Mouse (Mus musculus): ENCODE measurements around the gene Dusp6. TPM values are rescaled to one million over a fixed set of nuclear protein-coding genes. Genes with fewer than 3 reads are reported as not detected.
"Not testable (repeated sequence)": the region's sequence is repeated elsewhere in the genome, so short reads cannot be mapped to it uniquely, and the experiment has no call there.

Dusp6 gene
- 41.3 and 48.3 TPM in 2 replicates for polyA plus RNA-seq (2014; fragmentation: Nextera tagmentation; extraction: Ambion mirVana)

GRCm38 (mm10) chr10:99262867-99263379 lies at the start of gene Dusp6:
Gene Dusp6, plus strand, starts transcription at chr10:99263231.
- Histone ChIP-seq H3K9me3 (ENCODE audit: control insufficient read depth, low read length) (no peaks in the 10 kb centered on the region), H3K9ac (ENCODE audit: low read depth, low read length) (peak within 1 kb of the TSS; percentile 86), H3K4me1 (replicated peaks; ENCODE audit: control insufficient read depth, insufficient read depth, low read length) (peaks cover 9% of the 10 kb centered on the region), H3K27me3 (ENCODE audit: control insufficient read depth, insufficient read depth, low read length) (no peaks in the 10 kb centered on the region), H3K27ac (ENCODE audit: low read depth, low read length) (peak within 1 kb of the TSS; percentile 91), H3K4me2 (replicated peaks; ENCODE audit: low read depth, low read length) (peak within 1 kb of the TSS; percentile 89), H3K4me3 (ENCODE audit: low read depth, low read length) (peak within 1 kb of the TSS; percentile 60), H3K36me3 (ENCODE audit: control insufficient read depth, insufficient read depth, low read length) (no peaks in the 10 kb centered on the region)
- WGBS, result under 1% methylated on average over 29 of the region's 29 CpGs
- peak; percentile 94 for DNase-seq (ENCODE audit: low spot score)
- peak; percentile 95 for ATAC-seq (ENCODE audit: low FRiP score)

DNA sequence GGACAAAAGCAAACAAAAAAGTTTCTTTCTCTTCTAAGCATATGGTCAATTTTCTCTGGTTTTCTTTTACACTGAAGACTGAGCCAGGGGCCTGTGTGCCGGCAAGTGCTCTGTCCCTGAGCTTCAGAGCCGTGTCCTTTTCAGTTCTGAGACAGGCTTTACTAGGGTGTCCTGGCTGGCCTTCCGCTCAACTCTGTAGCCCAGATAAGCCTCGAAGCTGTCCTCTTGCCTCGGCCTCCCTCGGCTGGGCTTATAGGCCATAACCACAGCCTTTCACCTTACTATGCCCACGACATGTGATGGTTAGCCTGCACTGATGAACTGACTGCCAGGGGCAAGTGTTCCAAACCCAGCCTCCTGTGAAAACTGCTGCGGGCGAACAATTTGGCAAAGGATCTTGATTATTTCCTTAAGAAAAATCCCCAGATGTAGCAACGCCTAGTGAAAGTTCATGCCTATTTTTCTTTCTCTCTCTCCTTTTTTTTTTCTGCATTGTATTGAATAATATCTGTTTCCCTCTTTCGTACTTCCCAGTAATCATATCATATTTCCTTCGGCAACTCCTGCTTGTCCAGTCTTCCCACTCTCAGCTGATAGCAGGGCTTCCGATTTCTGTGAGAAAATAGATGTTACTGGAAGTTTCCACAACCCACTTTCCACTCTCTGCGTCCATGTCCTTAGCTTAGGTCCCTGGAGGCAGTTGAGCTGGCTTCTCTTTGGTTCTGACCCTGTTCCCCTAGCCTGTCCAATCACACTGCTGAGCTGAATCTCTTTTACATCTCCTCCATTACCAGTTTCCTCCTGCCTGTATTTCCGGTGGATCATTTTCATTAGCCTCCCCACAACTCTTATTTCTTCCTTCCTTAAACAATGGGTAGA lies 48.4 kb upstream of the Dusp6 start:
- Histone ChIP-seq H3K4me2 (replicated peaks; ENCODE audit: low read depth, low read length) (no peak overlapping the region), H3K9me3 (ENCODE audit: control insufficient read depth, low read length) (no peaks in the 10 kb centered on the region), H3K36me3 (ENCODE audit: control insufficient read depth, insufficient read depth, low read length) (no peaks in the 10 kb centered on the region), H3K27me3 (ENCODE audit: control insufficient read depth, insufficient read depth, low read length) (no peaks in the 10 kb centered on the region), H3K27ac (ENCODE audit: low read depth, low read length) (no peak overlapping the region), H3K9ac (ENCODE audit: low read depth, low read length) (no peak overlapping the region), H3K4me3 (ENCODE audit: low read depth, low read length) (no peak overlapping the region), H3K4me1 (replicated peaks; ENCODE audit: control insufficient read depth, insufficient read depth, low read length) (no peaks in the 10 kb centered on the region)
- no peak for ATAC-seq (ENCODE audit: low FRiP score)
- no peak for DNase-seq (ENCODE audit: low spot score)
- 89% methylated on average over 15 of the region's 15 CpGs for WGBS

DNA sequence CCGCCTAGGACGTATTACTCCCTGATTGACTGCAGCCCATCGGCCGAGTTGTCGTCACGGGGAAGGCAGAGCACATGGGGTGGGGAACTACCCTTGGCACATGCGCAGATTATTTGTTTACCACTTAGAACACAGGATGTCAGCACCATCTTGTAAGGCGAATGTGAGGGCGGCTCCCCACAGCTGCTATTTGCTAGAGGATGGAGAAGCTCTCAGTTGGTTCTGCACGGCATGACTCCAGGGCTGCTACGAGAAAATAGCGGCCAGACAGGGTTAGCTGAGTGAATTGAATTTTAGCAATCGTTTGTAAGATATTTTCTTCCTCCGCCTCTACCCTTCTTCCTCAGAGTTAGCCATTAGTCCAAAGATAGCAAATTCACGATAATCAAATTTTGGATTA lies 46.5 kb upstream of the Dusp6 start:
- not testable (repeated sequence) for H3K4me2 ChIP-seq (replicated peaks; ENCODE audit: low read depth, low read length); H3K9me3 ChIP-seq (ENCODE audit: control insufficient read depth, low read length)
- WGBS, result 91% methylated on average over 15 of the region's 15 CpGs

DNA sequence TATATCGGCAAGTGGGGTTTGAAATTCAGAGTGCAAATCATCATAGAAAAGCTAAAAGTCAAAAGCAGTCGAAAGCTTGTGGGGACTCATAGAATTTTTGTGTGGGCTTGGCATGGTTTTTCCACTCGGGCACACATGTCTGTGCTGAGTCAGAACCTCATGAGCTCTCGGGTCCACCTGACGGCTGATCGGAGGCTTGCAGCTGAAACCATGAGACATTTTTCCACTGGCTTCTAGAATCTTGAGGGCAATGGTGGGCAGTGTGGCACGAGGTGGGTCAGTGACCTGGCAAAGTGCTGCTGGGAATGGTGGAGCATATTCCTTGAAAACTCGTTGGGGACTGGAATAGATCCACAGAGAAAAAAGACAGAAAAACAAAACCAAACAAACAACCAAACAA lies 41.5 kb upstream of the Dusp6 start:
- ATAC-seq (ENCODE audit: low FRiP score) (no peak), DNase-seq (ENCODE audit: low spot score) (no peak)
- H3K4me3 ChIP-seq (ENCODE audit: low read depth, low read length), result no peak overlapping the region
- no peaks in the 10 kb centered on the region for H3K9me3 ChIP-seq (ENCODE audit: control insufficient read depth, low read length)
- H3K27me3 ChIP-seq (ENCODE audit: control insufficient read depth, insufficient read depth, low read length), result no peaks in the 10 kb centered on the region
- H3K27ac ChIP-seq (ENCODE audit: low read depth, low read length), result no peak overlapping the region
- no peaks in the 10 kb centered on the region for H3K4me1 ChIP-seq (replicated peaks; ENCODE audit: control insufficient read depth, insufficient read depth, low read length)
- no peak overlapping the region for H3K9ac ChIP-seq (ENCODE audit: low read depth, low read length)
- H3K4me2 ChIP-seq (replicated peaks; ENCODE audit: low read depth, low read length), result no peak overlapping the region
- no peaks in the 10 kb centered on the region for H3K36me3 ChIP-seq (ENCODE audit: control insufficient read depth, insufficient read depth, low read length)
- WGBS, result 94% methylated on average over 8 of the region's 8 CpGs

More for the DNA sequence above, 46.5 kb upstream of the Dusp6 start:
- not testable (repeated sequence) for H3K27me3 ChIP-seq (ENCODE audit: control insufficient read depth, insufficient read depth, low read length); ATAC-seq (ENCODE audit: low FRiP score); H3K4me3 ChIP-seq (ENCODE audit: low read depth, low read length); H3K9ac ChIP-seq (ENCODE audit: low read depth, low read length); H3K36me3 ChIP-seq (ENCODE audit: control insufficient read depth, insufficient read depth, low read length); H3K27ac ChIP-seq (ENCODE audit: low read depth, low read length); DNase-seq (ENCODE audit: low spot score); H3K4me1 ChIP-seq (replicated peaks; ENCODE audit: control insufficient read depth, insufficient read depth, low read length)

DNA sequence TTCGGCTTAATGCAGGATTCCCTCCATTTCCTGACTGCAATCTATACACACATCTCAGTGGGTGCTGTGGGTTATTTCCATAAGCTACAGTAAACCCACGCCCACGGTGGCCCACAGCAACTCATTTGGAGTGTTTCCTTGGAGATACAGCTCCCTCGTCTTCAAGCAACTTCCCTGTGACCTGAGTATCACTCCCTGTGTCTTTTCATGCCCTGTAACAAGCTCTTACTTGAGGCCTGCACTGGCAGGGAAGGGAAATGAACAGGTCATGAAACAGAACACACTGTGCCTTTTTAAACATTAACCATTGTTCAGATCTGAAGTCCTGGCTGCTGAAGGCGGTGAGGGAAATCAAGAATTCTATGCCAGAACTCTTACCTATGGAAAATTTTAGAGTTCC lies 40.3 kb upstream of the Dusp6 start:
- no peak overlapping the region for H3K4me2 ChIP-seq (replicated peaks; ENCODE audit: low read depth, low read length)
- H3K9ac ChIP-seq (ENCODE audit: low read depth, low read length), result no peak overlapping the region
- no peak overlapping the region for H3K4me3 ChIP-seq (ENCODE audit: low read depth, low read length)
- no peaks in the 10 kb centered on the region for H3K27me3 ChIP-seq (ENCODE audit: control insufficient read depth, insufficient read depth, low read length)
- WGBS, result 85% methylated on average over 5 of the region's 5 CpGs
- no peaks in the 10 kb centered on the region for H3K4me1 ChIP-seq (replicated peaks; ENCODE audit: control insufficient read depth, insufficient read depth, low read length)
- no peaks in the 10 kb centered on the region for H3K36me3 ChIP-seq (ENCODE audit: control insufficient read depth, insufficient read depth, low read length)
- ATAC-seq (ENCODE audit: low FRiP score) (no peak), DNase-seq (ENCODE audit: low spot score) (no peak)
- no peak overlapping the region for H3K27ac ChIP-seq (ENCODE audit: low read depth, low read length)
- no peaks in the 10 kb centered on the region for H3K9me3 ChIP-seq (ENCODE audit: control insufficient read depth, low read length)

GRCm38 (mm10) chr10:99224218-99224617 lies 38.8 kb upstream of the Dusp6 start:
- Histone ChIP-seq H3K36me3 (ENCODE audit: control insufficient read depth, insufficient read depth, low read length) (no peaks in the 10 kb centered on the region), H3K27me3 (ENCODE audit: control insufficient read depth, insufficient read depth, low read length) (no peaks in the 10 kb centered on the region), H3K4me2 (replicated peaks; ENCODE audit: low read depth, low read length) (no peak overlapping the region), H3K9ac (ENCODE audit: low read depth, low read length) (no peak overlapping the region), H3K9me3 (ENCODE audit: control insufficient read depth, low read length) (no peaks in the 10 kb centered on the region), H3K27ac (ENCODE audit: low read depth, low read length) (no peak overlapping the region), H3K4me1 (replicated peaks; ENCODE audit: control insufficient read depth, insufficient read depth, low read length) (no peaks in the 10 kb centered on the region; the same call in 1 of the 2 replicates), H3K4me3 (ENCODE audit: low read depth, low read length) (no peak overlapping the region)
- ATAC-seq (ENCODE audit: low FRiP score), result no peak
- no peak for DNase-seq (ENCODE audit: low spot score)
- WGBS, result 88% methylated on average over 3 of the region's 3 CpGs

DNA sequence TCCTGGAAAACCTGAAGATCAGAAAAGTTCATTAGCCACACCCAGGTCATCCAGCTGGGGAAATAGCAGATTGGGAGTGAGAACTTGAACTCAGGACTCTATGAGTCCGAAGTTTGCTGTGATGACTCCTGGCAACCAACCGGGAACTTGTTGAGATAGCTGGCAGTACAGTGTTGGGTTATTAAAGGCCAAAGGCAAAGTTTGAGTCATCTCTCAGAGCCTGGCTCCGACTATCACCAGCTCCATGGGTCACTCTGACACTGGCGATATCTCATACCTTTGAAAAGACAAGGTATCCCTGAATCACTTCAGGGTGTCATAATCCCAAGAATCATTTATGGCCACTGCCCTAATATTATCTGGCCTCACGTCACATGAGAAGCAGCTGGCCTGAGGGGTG lies 36.2 kb upstream of the Dusp6 start:
- H3K9me3 ChIP-seq (ENCODE audit: control insufficient read depth, low read length), result no peaks in the 10 kb centered on the region
- no peak overlapping the region for H3K27ac ChIP-seq (ENCODE audit: low read depth, low read length)
- no peaks in the 10 kb centered on the region; the same call in 1 of the 2 replicates for H3K4me1 ChIP-seq (replicated peaks; ENCODE audit: control insufficient read depth, insufficient read depth, low read length)
- no peak overlapping the region for H3K9ac ChIP-seq (ENCODE audit: low read depth, low read length)
- H3K36me3 ChIP-seq (ENCODE audit: control insufficient read depth, insufficient read depth, low read length), result no peaks in the 10 kb centered on the region
- WGBS, result 88% methylated on average over 5 of the region's 5 CpGs
- no peak overlapping the region for H3K4me2 ChIP-seq (replicated peaks; ENCODE audit: low read depth, low read length)
- ATAC-seq (ENCODE audit: low FRiP score) (no peak), DNase-seq (ENCODE audit: low spot score) (no peak)
- no peak overlapping the region for H3K4me3 ChIP-seq (ENCODE audit: low read depth, low read length)
- H3K27me3 ChIP-seq (ENCODE audit: control insufficient read depth, insufficient read depth, low read length), result no peaks in the 10 kb centered on the region

DNA sequence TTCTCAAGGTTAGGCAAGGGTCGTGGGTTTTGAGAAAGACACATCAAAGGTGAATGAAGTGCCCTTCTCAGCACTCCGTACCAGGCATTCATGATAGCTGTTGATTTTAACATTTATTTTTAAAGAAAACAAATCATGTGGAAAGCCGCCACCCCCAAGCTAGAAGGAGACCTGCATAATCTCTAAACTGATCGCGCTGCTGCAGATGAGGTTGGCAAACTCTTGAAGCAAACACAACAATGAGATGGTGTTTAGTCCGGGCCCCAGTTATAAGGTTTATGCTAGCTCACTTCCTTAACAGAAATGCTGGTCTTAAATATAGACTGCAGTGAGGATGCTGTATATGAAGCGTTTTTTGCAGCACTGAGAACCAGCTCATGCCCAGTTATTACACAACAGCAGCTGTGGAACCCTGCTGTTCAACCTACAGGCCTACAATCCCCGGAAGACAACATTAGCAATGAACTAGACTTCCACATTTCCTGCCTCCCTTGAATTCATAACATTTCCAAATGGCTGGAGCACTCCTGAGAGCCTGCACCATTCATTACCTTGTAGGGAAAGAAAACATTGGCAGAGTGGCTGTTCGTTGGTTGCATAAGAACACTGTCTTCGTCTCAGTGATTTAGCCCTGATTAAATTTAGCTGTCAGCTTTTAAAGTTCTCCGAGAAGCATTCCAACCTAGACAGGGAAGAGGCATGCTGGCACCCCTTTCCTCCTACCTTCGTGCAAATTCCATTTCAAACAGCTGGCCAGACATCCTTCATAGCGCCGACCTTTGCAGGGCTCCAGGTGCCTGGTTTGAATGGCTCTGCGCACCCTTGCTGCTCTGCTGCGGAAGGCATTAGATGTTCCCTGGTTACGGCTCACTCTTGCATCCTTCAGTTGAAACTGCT lies 34.8 kb upstream of the Dusp6 start:
- Histone ChIP-seq H3K4me3 (ENCODE audit: low read depth, low read length) (no peak overlapping the region), H3K27ac (ENCODE audit: low read depth, low read length) (no peak overlapping the region)

More for the DNA sequence above, 34.8 kb upstream of the Dusp6 start:
- H3K9me3 ChIP-seq (ENCODE audit: control insufficient read depth, low read length), result no peaks in the 10 kb centered on the region
- DNase-seq (ENCODE audit: low spot score) (peak; percentile 16), ATAC-seq (ENCODE audit: low FRiP score) (no peak)
- no peak overlapping the region for H3K4me2 ChIP-seq (replicated peaks; ENCODE audit: low read depth, low read length)
- H3K36me3 ChIP-seq (ENCODE audit: control insufficient read depth, insufficient read depth, low read length), result no peaks in the 10 kb centered on the region
- no peaks in the 10 kb centered on the region; the same call in 1 of the 2 replicates for H3K4me1 ChIP-seq (replicated peaks; ENCODE audit: control insufficient read depth, insufficient read depth, low read length)
- H3K9ac ChIP-seq (ENCODE audit: low read depth, low read length), result no peak overlapping the region
- 38% methylated on average over 17 of the region's 17 CpGs for WGBS
- no peaks in the 10 kb centered on the region for H3K27me3 ChIP-seq (ENCODE audit: control insufficient read depth, insufficient read depth, low read length)
